Mouse (Mus musculus) kidney, postnatal 36 days (tissue): ENCODE measurements around the gene Alox8.
A peak's percentile ranks its signal among the peaks of the same experiment; 100 is the strongest.

Experiments
- DNase-seq, 2 experiments: peaks; one replicate each; pipeline ENCODE4 v3.0.0; 2021 to 2022; ENCODE audit warnings: mixed read lengths in 2 of 2

The Alox8 gene

GRCm38 (mm10) chr11:69197743-69198142, at the start of gene Alox8:
TSS of gene Alox8 (minus strand) at chr11:69197843.
- DNase-seq, result no peak

DNA sequence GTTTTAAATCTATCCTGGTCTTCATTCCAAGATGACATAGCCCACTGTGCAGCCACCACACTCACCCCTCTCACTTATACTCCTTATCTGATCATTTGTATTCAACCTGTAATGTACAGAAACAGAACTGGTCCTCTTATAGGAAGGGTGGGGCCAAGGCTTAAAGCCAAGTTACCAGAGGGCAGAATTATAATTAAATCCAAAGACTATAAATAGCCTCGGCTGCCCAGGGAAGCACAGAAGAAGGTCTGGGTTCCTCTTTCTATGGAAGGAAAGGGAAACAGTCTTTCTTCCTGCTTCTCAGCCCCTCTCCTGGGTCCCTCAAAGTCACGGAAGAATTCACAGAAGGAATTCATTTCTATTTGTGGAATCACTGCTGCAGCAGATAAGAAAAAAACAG, 48.0 kb upstream of the Alox8 start:
- peak; percentile 9 to 18 for DNase-seq

DNA sequence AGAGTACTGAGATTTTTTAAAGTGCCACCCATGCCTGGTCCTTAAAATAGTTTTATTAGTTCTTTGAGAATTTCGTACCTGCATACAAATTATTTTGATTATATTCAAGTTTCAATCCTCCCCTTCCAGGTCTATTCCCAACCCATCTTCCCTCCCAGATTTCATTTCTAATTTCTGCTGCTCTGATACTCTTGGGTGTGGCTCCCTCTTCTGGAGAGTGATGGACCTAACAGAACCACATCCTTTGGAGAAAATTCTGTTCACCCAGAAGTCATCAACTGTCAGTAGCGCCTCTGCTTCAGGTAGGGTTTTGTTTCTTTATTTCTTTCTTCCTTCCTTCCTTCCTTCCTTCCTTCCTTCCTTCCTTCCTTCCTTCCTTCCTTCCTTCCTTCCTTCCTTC, 47.3 kb upstream of the Alox8 start:
- DNase-seq, result peak; percentile 53 to 75

- no peak for DNase-seq
These were observed 39.2 kb upstream of the Alox8 start, which contains the start of gene Gucy2e for GRCm38 (mm10) chr11:69236926-69237260. TSS of gene Gucy2e (minus strand) at chr11:69237036.

DNA sequence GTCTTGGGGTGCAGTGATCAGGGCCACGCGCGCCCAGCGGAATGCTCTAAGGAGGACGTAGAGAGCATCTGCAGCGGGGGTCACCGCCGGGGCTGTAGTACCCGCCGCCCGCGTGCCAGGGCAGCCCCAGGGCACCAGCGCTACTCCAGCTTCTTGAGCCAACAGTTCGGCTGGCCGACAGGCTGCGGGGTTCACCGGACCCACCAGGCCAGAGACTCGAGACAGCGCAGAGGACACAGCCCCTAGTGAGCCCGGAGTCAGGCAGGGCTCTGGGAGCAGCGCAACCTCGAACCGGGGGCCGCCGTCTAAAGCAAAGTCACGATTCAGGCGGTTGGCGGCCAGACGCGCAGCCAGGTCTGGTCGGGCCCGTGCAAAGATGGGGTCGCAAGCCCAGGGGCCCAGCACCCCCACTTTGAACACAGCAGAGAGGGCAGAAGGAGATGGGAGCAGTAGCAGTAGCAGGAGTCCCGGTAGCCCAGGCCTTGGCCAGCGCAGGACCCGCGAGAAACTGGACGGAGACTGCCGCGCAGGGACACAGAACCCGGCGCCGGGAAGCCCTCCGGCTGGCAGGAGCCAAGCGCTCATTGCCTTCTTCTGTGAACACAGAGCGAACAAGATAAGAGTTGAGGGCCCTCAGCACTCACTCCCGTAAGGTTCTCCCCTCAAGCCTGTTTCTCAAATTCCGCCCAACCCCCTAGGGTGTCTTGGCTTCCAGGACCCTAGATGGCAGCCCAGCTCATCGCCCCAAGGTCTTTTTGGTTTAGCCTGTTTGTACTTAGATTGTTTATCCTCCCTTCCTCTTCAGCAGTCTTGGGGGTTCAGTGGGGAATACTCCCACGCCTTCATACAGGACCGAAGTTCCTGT, 38.6 kb upstream of the Alox8 start:
- peak in 1 of 2 experiments; percentile 10 for DNase-seq

DNA sequence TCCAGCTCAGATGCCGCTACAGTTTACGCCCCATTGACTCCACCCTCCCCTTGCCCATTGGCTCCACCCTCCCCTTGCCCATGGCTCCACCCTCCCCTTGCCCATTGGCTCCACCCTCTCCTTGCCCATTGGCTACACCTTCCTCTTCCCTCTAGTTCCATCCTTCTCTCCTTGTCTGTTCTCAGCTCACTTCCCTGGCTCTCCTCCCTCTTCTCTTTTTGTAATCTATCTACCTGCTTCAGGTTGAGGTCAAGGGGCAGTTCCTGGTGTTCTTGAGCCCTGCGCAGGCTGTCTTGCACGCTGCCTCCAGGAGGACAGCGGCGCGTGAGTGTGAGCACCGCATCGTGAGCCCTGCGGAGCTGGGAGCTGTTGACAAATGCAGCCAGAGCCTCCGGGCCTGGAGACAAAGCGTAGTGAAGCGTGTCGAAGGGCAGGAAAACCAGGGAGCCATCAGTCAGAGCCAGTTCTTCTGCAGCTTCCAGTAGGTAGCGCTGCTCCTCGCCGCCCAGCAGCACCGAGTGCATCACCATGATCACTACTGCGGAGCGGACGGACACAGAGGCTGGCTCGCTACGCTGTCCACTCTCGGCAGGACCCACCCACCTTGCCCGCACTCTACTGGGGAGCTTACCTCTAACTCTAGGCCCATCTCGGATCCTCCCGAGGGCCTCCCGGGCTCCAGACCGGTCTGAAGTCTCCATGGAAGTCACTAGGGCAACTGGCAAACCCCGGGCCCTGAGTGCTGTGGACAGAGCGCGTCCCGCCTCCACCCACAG, 37.8 kb upstream of the Alox8 start:
- peak; percentile 80 to 83 for DNase-seq

DNA sequence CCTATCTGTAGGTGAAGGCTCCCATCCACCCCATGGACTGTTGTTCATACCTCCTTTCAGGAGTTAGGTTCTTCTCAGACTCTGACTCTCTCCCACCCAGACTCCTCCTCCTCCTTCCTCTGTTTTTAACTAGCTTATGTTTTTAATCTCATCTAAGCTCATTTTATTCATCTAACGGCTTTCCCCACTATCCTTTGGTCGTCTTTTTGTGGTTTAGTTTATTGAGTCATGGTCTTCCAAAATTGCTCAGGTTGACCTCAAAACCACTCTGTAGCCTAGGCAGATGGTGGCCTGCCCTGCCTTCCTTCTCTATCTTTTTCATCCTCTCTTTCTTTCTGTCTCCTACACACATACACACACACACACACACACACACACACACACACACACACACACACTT, 35.5 kb upstream of the Alox8 start:
- no peak for DNase-seq

- DNase-seq, result no peak
These were observed 32.8 kb upstream of the Alox8 start for GRCm38 (mm10) chr11:69230420-69230819.

GRCm38 (mm10) chr11:69225715-69226114, 28.1 kb upstream of the Alox8 start:
- no peak for DNase-seq

GRCm38 (mm10) chr11:69223101-69223500, 25.5 kb upstream of the Alox8 start:
- no peak for DNase-seq

DNA sequence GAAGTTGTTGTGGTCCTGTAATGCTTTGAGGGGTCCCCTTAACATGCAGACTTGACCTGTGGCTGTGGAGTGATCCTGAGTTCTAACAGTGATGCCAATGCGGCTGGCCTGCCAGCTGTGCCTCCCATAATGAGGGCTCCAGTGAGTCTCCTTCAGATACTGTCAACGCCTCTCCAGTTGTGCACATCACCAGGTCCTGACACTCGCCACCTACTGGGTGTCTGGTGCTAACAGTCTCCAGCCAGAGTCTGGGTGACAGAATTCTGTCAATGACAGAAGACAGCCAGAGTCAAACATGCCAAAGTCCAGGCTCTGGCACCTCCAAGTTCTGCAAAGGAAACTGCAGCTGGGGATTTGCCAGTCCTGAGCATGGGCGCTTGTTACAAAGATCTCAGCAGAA, 23.4 kb upstream of the Alox8 start:
- DNase-seq, result no peak

GRCm38 (mm10) chr11:69218661-69219060, 21.0 kb upstream of the Alox8 start:
- DNase-seq, result no peak

- no peak for DNase-seq
These were observed 19.8 kb upstream of the Alox8 start for GRCm38 (mm10) chr11:69217411-69217810.

DNA sequence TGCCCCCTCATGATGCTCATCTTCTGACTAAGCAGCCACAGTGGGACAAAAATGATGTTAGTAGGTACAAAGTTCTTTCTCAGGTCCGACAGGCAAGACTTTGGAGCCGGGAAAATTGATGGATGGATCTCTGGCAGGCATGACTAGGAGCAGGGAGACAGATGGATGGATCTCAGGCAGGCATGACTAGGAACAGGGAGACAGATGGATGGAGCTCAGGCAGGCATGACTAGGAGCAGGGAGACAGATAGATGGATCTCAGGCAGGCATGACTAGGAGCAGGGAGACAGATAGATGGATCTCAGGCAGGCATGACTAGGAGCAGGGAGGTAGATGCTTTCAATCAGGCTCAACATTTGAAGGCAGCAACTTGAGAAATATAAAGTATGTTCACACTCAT, 13.8 kb upstream of the Alox8 start:
- DNase-seq, result no peak

DNA sequence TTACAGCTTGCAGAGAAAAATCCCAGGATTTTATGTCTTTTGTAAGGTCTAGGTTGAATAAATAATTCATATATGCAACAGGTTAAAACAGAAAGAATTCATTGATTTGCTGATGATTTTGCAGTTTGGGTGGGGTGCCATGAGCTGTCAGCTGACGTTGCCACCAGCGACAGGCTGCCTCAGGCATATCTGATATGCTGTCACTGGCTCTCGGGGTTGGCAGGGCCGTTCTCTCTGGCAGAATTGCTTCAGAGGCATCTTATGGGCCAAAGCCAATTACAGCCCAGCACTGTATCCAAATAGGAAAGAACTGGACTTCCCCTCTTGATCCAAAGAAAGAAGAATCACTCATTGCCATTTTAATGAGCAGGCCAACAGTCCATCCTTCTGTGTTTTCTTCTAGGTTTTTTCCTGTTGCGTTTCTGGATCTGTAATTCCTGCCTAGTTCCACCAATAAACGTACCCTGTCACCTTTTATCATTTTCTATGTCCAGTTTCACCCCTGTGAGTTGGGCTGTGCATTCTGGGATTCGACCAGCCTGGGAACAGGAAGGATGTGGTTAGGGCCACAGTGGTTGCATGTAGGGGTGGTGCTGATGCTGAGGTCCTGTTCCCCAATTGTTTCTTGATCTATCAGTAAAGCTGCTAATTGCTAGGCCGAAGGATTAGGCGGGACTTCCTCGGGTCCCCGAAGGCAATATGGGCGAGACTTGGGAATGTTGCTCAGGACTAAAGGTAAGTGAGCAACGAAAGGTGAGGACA, 5.0 kb upstream of the Alox8 start:
- no peak for DNase-seq

- DNase-seq, result no peak
These were observed 2.6 kb upstream of the Alox8 start for GRCm38 (mm10) chr11:69200231-69200630.

- DNase-seq, result no peak
These were observed 1.6 kb upstream of the Alox8 start for GRCm38 (mm10) chr11:69199251-69199650.

DNA sequence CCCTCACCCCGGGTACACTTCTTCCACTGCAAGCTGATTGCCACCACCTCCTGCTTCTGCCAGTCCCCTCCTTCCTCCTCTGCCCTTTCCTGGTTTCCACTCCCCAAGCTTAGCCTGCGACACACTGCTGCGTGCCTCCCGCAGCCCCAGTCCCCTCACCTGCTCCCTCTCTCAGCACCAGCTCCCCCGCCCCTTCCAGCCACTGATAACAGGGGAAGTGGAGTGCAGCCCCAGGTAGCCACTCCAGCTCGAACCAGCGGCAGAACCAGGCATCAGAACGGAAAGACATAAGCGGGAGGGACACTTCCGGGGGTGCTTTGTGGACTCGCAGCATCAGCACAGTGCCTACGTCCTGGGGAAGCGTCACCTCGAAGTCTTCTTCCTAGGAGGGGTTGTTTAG, 449 bp downstream of the Alox8 start:
- DNase-seq, result no peak

- DNase-seq, result peak in 1 of 2 experiments; percentile 14
These were observed 877 bp downstream of the Alox8 start for GRCm38 (mm10) chr11:69196766-69197165.

DNA sequence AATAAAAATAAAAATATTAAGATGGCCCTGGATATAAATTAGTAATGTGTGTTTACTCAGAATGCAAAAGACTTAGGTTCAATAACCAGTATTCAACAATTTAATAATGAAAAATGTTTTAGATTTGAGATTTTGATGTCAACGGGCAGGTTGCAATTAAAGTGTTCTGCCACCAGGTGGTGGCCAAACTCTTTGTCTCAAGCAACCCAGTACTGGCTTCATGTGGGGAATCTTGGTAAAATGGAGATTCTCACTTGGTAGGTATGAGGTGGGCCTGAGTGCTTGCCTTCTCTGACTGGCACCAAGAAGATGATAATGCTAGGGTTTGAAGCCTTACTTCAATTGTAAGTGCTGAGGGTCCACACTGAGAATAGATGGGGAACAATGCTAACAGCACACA, 4.8 kb downstream of the Alox8 start:
- DNase-seq, result peak in 1 of 2 experiments; percentile 61

GRCm38 (mm10) chr11:69185936-69186335, 11.7 kb downstream of the Alox8 start:
- no peak for DNase-seq

DNA sequence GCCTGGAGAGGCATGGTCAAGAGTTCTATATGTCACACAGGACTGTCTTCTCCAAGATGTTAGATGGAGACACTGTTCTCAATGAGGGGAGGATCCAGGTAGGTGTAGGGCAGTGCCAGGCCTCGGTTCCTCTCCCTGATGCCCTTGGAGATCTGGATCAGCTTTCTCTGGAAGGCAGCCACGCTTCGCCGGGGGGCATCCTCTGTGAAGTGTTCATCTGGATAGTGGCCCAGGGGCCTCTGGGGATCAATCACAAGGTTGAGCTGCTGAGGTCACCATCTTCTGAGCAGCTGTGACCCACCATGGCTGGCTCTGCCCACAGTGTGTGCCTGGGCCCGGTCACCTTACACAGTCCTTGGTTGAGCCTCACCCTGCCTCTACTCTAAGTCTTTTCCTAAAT, 12.6 kb downstream of the Alox8 start:
- DNase-seq, result no peak

- DNase-seq, result no peak
These were observed 17.5 kb downstream of the Alox8 start for GRCm38 (mm10) chr11:69180120-69180519.
